Mouse (Mus musculus): ENCODE data around the gene Suclg1. TPM values are rescaled to one million over a fixed set of nuclear protein-coding genes. Genes with fewer than 3 reads are reported as not detected.

Suclg1 gene
- polyA plus RNA-seq (2015; fragmentation: Nextera tagmentation; extraction: Ambion mirVana), result 156 and 158 TPM in 2 replicates

DNA sequence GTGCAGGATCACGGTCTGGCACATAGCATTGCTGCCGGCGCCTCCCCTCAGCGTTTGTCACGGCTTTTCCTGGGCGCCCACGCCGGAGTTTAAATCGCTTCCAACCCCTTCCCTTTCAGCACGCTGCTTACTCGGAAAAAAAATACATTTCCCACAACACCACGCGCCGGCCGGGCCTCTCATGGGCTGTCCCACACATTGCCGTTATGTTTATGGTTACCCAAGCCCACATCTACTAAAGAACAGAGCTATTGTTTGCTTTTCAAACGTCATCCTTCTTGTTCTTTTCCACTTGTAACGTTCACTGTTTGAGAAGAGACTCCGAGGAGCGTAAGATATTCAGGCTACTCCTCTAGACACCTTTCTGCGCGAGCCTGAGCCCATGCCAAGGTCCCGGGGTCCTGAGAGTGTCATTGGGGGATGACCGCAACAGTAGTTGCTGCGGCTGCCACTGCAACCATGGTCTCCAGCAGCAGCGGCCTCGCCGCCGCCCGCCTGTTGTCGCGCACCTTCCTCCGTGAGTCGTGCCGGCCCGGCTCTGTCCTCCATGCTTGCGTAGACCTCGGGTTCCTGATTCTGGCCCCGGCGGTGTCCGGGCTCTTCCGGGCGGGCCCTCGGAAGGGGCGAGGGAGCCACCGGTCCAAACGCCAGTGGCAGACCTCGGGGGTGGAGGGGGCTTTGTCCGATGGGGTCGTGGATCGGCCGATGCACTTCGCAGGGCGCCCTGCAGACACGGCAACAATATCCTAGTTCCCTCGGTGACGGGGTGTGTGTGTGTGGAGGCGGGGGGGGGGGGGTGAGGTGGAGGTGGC is at the start of gene Suclg1:
Gene Suclg1 (plus strand): TSS at position 146 of the 812 bp plus-strand sequence.
- Histone ChIP-seq H3K27me3 (no peaks in the 10 kb centered on the region), H3K4me2 (peak within 1 kb of the TSS; percentile 76), H3K4me3 (peak within 1 kb of the TSS; percentile 97), H3K4me1 (peaks cover 13% of the 10 kb centered on the region), H3K9me3 (no peaks in the 10 kb centered on the region), H3K36me3 (no peaks in the 10 kb centered on the region), H3K9ac (peak within 1 kb of the TSS; percentile 96), H3K27ac (peak within 1 kb of the TSS; percentile 80)
- ATAC-seq (ENCODE audit: insufficient number of reproducible peaks, insufficient read depth, low FRiP score, low TSS enrichment, low read depth), result peak; percentile 92
- under 1% methylated on average over 58 of the region's 58 CpGs for WGBS

DNA sequence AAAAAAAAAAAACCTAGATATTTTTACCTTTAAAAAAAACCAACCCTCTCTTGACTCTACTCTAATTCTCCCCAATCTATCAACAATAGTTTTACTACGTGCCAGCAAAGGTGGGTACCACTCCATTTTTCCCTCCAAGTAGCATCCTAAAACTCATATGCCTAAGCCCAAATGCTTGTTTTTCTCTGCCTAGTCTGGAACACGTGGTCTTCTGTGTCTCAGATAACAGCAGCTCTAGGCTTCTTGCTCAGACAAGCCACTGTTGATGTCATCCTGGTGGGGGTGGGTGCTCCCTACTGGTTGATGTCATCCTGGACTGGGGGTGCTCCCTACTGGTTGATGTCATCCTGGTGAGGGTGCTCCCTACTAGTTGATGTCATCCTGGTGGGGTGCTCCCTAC is 44.5 kb upstream of the Suclg1 start:
- ATAC-seq (ENCODE audit: insufficient number of reproducible peaks, insufficient read depth, low FRiP score, low TSS enrichment, low read depth), result no peak
- no peaks in the 10 kb centered on the region for H3K4me1 ChIP-seq
- no peak overlapping the region for H3K9ac ChIP-seq
- H3K27me3 ChIP-seq, result no peaks in the 10 kb centered on the region
- H3K27ac ChIP-seq, result no peak overlapping the region
- H3K4me2 ChIP-seq, result no peak overlapping the region
- 0 out of 2 replicates have a peak, but pooled peaks cover 3% of the 10 kb centered on the region for H3K9me3 ChIP-seq
- 69% methylated on average over 2 of the region's 2 CpGs for WGBS
- H3K4me3 ChIP-seq, result no peak overlapping the region
- H3K36me3 ChIP-seq, result no peaks in the 10 kb centered on the region

DNA sequence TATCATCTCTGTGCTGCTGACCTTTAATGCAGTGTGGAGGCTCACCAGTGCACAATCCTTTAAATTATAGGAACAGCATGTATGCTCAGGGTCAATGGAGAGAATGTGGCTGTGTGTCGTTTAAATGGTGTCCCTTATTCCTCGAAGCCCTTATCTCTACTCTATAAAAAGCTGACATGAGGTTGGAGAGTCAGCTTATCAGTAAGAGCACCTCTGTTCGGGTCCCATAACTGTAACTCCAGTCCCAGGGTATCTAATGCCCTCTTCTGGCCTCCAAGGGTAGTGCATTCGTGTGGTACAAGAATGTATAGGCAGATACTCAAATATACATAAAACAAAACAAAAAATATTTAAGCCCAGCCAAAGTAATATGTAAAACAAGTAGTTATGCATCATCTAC is 43.2 kb upstream of the Suclg1 start:
- ATAC-seq (ENCODE audit: insufficient number of reproducible peaks, insufficient read depth, low FRiP score, low TSS enrichment, low read depth), result no peak
- 85% methylated on average over 4 of the region's 4 CpGs for WGBS
- 0 out of 2 replicates have a peak, but pooled peaks cover 3% of the 10 kb centered on the region for H3K9me3 ChIP-seq

DNA sequence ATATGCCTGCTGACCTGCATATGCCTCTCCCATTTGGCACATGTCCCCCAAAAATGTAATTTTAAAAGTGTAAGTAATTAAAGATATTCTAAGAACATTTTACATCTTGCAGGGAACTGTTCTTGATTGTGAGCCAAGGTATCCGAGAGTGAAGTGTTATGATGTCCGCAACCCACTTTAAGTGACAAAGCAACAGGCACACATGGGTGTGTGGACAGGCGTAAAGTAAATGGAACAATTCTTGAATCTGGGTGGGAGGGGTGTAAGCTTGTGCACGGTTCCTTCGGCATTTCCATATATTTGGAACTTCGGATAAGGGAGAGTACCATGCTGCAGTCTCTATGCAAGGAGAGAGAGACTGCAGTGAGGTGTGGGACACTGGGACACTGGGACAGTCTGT is 38.6 kb upstream of the Suclg1 start:
- ATAC-seq (ENCODE audit: insufficient number of reproducible peaks, insufficient read depth, low FRiP score, low TSS enrichment, low read depth), result no peak
- no peak overlapping the region for H3K4me2 ChIP-seq
- no peak overlapping the region for H3K9ac ChIP-seq
- 82% methylated on average over 6 of the region's 6 CpGs for WGBS
- H3K27ac ChIP-seq, result no peak overlapping the region
- no peaks in the 10 kb centered on the region for H3K36me3 ChIP-seq
- H3K27me3 ChIP-seq, result no peaks in the 10 kb centered on the region
- H3K4me1 ChIP-seq, result no peaks in the 10 kb centered on the region
- H3K9me3 ChIP-seq, result 0 out of 2 replicates have a peak, but pooled peaks cover 3% of the 10 kb centered on the region
- H3K4me3 ChIP-seq, result no peak overlapping the region

More for the DNA sequence above, 43.2 kb upstream of the Suclg1 start:
- H3K27ac ChIP-seq, result no peak overlapping the region
- H3K36me3 ChIP-seq, result no peaks in the 10 kb centered on the region
- no peaks in the 10 kb centered on the region for H3K4me1 ChIP-seq
- no peaks in the 10 kb centered on the region for H3K27me3 ChIP-seq
- H3K4me2 ChIP-seq, result no peak overlapping the region
- H3K4me3 ChIP-seq, result no peak overlapping the region
- H3K9ac ChIP-seq, result no peak overlapping the region

DNA sequence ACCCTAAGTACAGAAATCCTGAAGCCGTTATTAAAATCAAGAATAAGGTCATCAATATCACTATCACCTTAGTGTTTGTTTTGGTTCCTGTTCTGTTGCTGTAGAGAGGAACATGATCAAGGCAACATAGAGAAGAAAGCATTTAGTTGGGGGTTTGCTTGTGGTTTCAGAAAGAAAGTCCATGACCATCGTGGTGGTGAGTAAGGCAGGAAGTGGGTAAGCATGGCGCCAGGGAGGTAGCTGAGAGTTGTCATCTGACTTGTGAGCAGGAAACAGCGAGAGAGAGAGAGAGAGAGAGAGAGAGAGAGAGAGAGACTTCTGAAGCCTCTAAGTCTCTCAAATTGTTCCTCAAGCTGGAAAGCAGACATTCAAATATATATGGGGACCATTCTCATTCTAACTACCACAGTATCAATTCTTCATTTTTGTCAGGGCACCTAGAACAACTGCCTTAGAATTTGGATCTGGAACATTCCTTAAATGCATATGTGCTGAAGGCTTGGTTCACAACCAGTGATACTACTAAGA is 37.7 kb upstream of the Suclg1 start:
- Histone ChIP-seq H3K4me3 (no peak overlapping the region), H3K36me3 (no peaks in the 10 kb centered on the region), H3K4me1 (no peaks in the 10 kb centered on the region), H3K27ac (no peak overlapping the region), H3K9me3 (0 out of 2 replicates have a peak, but pooled peaks cover 3% of the 10 kb centered on the region), H3K9ac (no peak overlapping the region), H3K27me3 (no peaks in the 10 kb centered on the region), H3K4me2 (no peak overlapping the region)
- no peak for ATAC-seq (ENCODE audit: insufficient number of reproducible peaks, insufficient read depth, low FRiP score, low TSS enrichment, low read depth)
- 71% methylated on average over 4 of the region's 4 CpGs for WGBS

DNA sequence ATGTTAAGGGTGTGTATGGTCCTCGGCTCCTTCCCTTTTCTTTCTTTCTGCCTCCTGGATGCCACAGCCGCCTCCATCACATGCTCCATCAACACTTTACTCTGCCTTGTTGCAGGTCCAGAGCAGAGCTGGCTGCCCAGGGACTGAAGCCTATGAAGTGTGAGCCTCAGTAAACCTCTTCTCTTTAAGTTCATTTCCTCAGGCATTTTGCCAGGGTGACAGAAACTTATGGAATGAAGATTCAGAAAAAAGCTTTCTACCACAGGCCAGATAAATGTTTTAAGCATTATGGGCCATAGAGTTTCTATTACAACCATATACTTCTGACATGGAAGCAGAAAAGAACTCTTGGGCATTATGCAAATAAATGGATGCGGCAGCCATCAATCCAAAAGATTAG is 37.1 kb upstream of the Suclg1 start:
- Histone ChIP-seq H3K4me3 (no peak overlapping the region), H3K4me1 (no peaks in the 10 kb centered on the region), H3K9ac (no peak overlapping the region), H3K9me3 (0 out of 2 replicates have a peak, but pooled peaks cover 3% of the 10 kb centered on the region), H3K27me3 (no peaks in the 10 kb centered on the region), H3K4me2 (no peak overlapping the region), H3K27ac (no peak overlapping the region), H3K36me3 (no peaks in the 10 kb centered on the region)
- ATAC-seq (ENCODE audit: insufficient number of reproducible peaks, insufficient read depth, low FRiP score, low TSS enrichment, low read depth), result no peak
- 82% methylated on average over 3 of the region's 3 CpGs for WGBS

DNA sequence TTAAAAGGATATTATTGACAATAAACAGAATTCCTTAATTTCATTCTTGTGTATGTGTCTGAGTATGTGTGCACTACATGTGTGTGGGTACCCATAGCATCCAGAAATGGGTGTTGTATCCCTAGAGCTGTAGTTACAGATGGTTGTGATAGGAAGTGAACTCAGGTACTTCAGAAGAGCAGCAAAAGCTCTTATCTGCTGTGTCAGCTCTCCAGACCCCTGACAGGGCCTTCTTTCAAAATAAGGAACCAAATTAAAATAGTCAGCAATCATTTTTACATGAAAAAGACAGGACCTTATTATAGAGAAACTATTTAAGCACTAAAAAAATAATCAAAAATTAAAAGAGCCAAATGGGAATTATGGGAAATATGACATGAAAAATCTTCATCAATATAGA is 36.6 kb upstream of the Suclg1 start:
- ATAC-seq (ENCODE audit: insufficient number of reproducible peaks, insufficient read depth, low FRiP score, low TSS enrichment, low read depth), result no peak
- no peaks in the 10 kb centered on the region for H3K27me3 ChIP-seq
- H3K4me2 ChIP-seq, result no peak overlapping the region
- no peak overlapping the region for H3K9ac ChIP-seq
- no peak overlapping the region for H3K4me3 ChIP-seq
- no peaks in the 10 kb centered on the region for H3K36me3 ChIP-seq
- H3K4me1 ChIP-seq, result no peaks in the 10 kb centered on the region
- 0 out of 2 replicates have a peak, but pooled peaks cover 3% of the 10 kb centered on the region for H3K9me3 ChIP-seq
- no peak overlapping the region for H3K27ac ChIP-seq

DNA sequence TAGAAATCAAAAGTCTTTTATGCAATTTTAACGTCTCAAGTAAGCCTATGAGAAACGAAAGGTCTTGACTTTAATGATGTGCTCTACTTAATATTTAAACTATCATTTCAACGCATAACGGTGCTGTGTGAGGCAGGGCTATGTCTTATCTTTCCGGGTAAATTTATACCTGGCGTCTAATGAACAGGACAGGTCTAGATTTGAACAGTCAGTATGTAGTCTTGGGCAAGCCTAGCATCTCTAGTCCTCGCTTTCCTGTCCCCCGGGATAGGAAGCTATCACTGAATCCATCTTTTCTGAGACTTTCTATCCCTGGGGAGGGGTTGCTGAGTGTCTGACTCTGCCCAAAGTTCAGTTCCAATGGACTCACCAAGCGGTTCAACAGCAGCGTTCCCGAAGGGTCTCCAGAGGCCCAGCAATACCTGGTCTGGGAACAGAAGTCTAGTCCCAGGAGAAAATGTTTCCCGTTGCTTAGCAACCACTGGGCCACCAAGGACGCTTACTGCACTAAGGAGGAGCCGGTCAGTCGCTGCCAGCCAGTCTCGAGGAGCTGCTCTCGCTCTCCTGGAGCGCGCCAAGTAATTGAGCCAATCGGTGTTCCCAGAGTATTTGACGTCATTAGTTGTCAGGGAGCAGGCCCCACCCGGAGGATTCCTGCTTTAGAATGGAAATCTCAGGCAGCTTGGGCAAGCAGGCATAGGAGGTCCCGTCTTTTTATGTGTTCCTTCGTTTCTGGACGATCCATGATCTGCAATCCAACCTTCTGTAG is 26.8 kb upstream of the Suclg1 start, which contains the start of gene Dnah6:
Gene Dnah6 (minus strand): TSS at position 463 of the 769 bp plus-strand sequence.
- no peaks in the 10 kb centered on the region for H3K36me3 ChIP-seq
- H3K27me3 ChIP-seq, result no peaks in the 10 kb centered on the region
- WGBS, result 35% methylated on average over 25 of the region's 25 CpGs
- peak; percentile 98 for ATAC-seq (ENCODE audit: insufficient number of reproducible peaks, insufficient read depth, low FRiP score, low TSS enrichment, low read depth)
- no peaks in the 10 kb centered on the region for H3K9me3 ChIP-seq
- H3K4me3 ChIP-seq, result peak within 1 kb of the TSS; percentile 42
- peak within 1 kb of the TSS; percentile 69 for H3K4me2 ChIP-seq
- H3K4me1 ChIP-seq, result peaks cover 14% of the 10 kb centered on the region
- H3K9ac ChIP-seq, result peak within 1 kb of the TSS; percentile 44; the same call in 1 of the 2 replicates
- H3K27ac ChIP-seq, result peak within 1 kb of the TSS; percentile 33

DNA sequence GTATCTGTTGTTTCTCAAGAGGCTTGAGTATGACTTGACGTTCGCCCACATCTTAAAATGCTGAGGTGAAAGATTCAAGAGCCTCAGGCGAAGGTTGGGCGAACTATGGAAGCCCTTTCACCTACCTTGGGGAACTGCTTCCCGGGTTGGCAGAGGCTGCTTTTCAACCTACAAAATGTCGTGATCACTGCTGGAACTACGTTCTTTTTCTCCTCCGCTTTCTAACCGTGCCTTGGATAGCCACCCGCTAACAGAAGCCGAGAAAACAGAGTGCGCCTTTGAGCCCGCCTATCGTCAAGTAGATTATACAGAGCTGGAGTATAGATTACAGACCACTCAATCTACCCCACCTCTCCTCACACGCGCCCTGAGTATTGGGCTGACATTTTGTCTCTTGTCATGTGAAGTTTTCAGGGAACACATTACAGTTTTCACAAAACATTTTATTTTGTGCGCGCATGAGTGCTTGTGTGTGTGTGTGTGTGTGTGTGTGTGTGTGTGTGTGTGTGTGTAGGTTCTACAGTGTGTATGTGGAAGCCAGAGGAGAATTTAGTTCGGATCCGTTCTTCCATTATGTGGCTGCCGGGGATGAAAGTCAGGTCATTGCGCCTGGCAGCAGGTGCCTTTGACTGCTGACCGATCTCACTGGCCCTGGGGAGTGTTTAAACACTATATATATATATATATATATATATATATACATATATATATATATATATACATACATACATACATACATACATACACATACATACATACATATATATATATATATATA is 26.0 kb upstream of the Suclg1 start:
- H3K4me3 ChIP-seq, result peak overlapping the region; percentile 42
- 31% methylated on average over 20 of the region's 23 CpGs for WGBS
- H3K9ac ChIP-seq, result peak overlapping the region; percentile 44; the same call in 1 of the 2 replicates
- peaks cover 14% of the 10 kb centered on the region for H3K4me1 ChIP-seq
- peak overlapping the region; percentile 69 for H3K4me2 ChIP-seq
- peak overlapping the region; percentile 33 for H3K27ac ChIP-seq
- no peaks in the 10 kb centered on the region for H3K9me3 ChIP-seq
- no peaks in the 10 kb centered on the region for H3K27me3 ChIP-seq
- no peaks in the 10 kb centered on the region for H3K36me3 ChIP-seq
- 0 out of 2 replicates have a peak, but pooled peaks have one; percentile 40 for ATAC-seq (ENCODE audit: insufficient number of reproducible peaks, insufficient read depth, low FRiP score, low TSS enrichment, low read depth)

DNA sequence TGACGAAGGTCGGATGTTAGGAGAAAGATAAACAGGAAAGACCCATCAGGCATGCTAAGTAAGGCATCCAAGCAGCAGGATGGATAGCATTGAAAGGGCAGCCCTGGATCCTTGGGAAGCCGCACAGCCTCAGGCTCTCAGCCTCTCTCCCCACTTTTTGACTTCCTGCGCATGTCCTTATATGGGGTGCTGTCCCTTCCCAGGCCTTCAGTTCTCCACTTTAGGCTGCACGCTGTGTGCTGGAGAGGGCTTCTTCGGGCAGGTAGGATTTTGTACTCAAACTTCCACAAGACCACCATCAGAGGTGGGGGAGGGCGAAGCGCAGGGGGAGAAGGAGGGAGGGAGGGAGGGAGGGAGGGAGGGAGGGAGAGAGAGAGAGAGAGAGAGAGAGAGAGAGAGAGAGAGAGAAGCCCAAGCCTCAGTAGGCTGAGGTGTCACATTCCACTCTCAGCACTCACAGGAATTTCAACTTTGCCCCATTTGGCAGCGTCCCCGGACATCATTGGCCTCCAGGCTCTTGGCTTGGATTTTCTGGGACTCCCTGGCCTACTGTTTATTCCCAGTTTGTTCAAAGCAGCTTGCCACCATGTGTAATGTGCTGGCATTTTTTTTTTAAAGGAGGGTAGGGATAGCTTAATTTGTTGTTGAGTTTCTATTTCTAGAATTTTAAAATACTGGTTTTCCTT is 25.2 kb upstream of the Suclg1 start:
- no peaks in the 10 kb centered on the region for H3K9me3 ChIP-seq
- peak overlapping the region; percentile 41 for H3K4me2 ChIP-seq
- H3K36me3 ChIP-seq, result no peaks in the 10 kb centered on the region
- no peak for ATAC-seq (ENCODE audit: insufficient number of reproducible peaks, insufficient read depth, low FRiP score, low TSS enrichment, low read depth)
- H3K27me3 ChIP-seq, result no peaks in the 10 kb centered on the region
- peak overlapping the region; percentile 60; the same call in 1 of the 2 replicates for H3K27ac ChIP-seq
- H3K4me3 ChIP-seq, result no peak overlapping the region
- no peak overlapping the region for H3K9ac ChIP-seq
- WGBS, result 7% methylated on average over 8 of the region's 10 CpGs
- peaks cover 14% of the 10 kb centered on the region for H3K4me1 ChIP-seq

All from embryonic facial prominence, embryonic 13.5 days (tissue).